Mouse (Mus musculus) hindlimb bud, embryonic 11.5 days (tissue): ENCODE measurements at regions not wholly inside any gene's neighbourhood (a gene's known extent, or its start where the extent isn't known, plus 50 kb on each side); places are given as distances from the start of the nearest gene placed in this dataset.

Experiments
- DNase-seq: peaks from one replicate; pipeline ENCODE4 v3.0.0-alpha.2; 2012; ENCODE audit warnings: low read depth, low spot score; ENCODE audit errors: extremely low spot score

DNA sequence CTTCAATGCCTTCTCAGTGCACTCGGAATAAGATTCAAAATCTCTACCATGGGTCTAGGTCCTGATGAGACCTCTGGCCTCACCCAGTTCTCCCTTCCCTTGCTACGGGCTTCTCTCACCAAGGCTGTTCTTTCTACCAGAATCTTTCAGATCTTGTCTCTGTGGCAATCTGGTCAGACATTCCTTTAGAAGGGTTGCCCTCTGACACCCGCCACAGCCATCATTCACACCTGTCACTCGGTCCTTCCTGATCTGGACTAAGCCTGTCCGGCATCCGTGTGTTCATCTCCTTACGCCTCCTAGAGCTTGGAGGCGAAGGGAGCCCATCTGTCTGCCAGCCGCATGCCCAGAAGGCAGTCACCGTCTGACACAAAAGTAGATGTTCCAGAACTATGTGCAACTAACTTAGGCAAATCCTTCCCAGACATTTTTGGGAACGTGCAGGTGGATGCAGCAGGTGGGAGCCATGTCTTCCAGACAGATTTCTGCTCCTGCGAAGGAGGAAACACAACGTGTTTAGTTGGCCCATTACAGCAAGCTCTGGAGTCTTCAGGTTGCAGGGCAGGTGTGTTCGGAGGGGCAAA is 77.7 kb downstream of the Fam76b start:
- DNase-seq, result no peak

DNA sequence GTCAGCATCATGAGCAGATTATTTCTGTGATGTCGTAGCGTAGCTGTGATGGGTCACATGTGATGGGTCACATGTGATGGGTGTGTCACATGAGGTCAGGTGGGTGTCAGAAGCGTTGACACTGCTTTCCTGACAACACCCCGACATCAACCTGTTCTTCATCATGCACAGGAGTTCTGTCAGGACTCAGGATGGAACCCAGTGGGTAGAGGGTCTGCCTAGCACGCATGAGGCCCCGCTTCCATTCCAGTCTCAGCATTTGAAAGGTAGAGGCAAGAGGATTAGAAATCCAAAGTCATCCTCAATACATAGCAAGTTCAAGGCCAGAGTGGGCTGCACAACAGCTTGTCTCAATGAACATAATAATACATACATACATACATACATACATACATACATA is 79.2 kb downstream of the Fam76b start:
- no peak for DNase-seq

DNA sequence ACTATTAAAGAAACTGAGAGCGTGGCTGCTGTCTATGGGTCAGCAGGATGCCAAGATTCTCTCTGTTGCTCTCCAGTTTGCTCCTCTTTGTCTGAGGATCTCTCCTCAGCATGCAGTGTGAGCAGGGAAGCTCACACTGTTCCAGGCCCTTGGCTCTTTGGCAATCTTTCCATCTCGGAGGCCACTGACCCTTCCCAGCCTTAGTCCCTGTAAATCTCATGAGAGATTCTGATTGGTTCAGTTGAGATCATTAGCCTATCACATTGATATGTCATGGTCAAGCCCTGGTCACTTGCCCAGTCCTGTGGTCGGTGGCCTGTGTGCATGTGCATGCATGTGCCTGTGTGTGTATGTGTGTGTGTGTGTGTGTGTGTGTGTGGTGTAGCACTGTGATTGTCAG is 82.1 kb downstream of the Fam76b start:
- DNase-seq, result no peak

DNA sequence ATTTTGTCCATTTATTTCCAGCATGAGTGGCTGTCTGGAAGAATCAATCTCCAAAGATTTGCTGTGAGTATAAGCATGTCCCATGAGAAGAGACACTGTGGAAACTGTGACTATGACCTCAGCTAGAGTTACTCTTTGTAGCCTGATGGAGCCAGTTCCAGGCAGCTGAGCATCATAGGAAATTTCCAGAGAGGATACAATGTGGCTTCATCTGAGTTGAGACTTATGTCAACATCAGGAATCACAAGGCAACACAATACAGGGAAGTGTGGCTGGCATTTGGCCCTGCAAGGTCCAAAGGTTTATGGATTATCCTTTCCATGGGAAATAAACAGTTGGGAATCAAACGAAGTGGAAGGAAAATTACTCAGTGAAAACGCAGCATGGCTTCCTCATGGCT is 82.6 kb downstream of the Fam76b start:
- DNase-seq, result no peak

DNA sequence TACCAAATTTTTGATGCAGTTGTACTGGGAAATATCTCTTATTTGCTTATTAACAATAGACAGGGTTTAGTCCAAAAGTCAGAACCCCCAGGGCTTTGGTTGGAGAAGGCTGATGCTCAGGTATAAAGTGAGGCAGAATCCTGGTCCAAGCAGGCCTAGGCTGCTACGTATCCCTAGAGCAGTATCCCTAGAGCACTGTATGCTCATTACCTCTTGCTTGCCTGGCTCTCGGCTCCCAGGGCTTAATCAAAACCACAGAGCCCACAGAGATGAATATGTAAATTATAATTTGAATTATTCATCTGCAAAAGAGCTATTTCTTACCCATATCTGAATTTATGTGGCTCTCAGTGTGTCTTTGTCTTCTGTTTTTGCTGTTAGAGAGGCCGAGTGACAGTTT is 85.9 kb downstream of the Fam76b start:
- no peak for DNase-seq

DNA sequence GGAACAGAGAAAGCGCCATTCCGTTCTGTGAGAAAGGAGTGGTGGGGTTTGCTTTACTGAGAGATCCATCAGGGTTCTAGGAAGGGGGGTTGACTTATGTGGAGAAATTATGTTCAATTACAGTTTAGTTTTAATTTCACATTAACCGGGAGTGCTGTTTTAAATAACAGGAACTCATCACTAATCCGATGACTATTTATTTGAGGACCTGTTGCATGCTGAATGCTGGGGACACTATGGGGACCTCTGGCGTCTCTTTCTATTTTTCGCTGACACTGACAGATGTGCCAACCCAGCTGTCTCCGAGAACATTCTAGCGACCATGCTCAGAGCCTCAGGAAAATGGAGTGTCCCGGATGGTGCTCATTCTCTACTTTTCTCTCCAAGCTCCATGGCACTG is 86.6 kb downstream of the Fam76b start:
- no peak for DNase-seq

DNA sequence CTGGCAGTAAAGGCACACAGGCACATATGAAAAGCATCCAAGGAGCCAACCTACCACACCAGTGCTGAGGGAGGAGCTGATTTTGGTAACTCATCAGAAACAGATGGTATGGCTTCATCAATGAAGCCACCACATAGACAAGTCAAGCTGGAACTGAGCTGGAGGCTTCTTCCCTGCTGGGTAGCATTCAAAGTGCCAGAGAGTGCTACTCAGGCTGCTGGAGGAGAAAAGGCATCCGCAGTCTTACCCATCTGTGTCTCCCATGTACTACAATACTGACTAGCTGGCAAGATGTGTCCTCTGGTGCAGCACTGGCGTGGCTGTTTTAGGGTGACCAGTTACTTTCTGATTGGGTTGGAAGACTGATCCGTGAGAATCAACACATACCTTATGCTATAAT is 87.3 kb downstream of the Fam76b start:
- no peak for DNase-seq

DNA sequence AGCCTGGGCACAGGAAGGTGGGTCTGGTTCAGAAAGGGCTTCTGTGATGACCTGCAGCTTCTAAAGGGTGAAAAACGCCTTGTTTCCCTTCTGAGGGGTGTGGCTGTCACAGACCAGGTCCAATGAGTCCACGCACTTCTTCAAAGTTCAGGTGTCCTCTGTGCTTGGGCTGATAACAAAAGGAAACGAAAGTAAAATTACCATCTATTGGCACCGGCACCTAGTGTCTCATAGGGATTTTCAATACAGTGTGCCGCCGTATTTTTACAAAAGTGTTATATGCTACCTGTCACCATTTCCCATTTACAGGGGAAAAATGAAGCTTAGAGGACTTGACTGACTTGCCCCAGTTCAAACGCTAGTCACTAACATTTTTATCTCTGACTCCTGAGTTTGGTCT is 89.3 kb downstream of the Fam76b start:
- no peak for DNase-seq

DNA sequence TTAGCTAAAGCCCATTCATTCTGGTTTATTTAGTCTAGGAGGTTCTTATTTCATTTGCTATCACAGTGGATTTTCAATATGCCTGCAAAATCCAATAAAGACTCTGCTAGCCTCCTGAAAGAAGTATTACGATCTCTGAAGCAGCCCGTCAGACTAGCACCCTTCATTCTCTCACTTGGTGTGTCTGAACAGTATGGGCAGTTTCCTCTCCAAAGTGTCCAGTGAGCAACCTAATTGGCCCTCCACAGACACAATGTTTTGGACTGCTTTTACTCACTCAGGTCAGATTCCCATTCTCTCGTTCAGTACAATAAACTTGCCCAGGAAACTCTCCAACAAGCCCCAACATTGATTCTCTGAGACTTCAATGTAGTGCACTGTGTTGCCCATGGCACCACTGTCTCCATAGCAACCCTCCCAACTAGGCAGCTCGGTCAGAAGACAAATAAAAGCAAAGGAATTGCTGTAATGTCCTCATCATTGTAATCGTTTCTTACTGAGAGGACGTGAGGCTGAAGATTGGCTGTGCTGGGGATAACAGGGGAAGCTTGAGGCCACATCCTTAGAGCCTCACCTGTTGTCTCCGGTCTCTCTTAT is 91.2 kb downstream of the Fam76b start:
- DNase-seq, result no peak

DNA sequence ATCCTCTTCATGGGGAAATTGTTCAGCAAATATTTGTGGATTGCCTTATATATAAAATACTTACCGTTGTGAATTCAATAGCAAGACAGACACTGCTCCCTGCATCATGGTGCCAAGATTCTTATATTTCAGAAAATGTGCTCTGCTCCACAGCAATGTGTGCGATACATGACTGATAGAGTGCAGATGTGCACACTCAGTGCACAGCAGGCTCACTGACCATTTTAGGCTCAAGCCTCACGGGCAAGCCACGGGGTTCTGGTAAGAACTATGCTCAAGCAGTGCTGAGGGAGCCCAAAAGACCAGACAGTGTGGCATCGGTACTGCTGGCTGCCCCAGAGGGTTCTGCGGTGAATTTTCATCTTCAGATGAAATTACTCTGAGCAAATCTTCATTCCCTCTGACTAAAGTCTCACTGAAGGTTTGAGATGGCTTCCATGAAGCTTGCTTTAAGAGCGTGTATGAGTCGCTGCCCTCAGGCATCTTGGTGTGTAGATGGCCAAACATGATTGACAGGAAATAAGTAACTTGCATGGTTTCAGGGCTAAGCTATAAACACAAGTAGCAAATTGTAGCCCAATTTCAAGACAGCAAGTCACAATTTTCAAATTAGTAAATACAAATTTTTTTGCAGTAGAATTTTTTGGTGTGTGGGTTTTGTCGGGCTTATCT is 92.4 kb downstream of the Fam76b start:
- no peak for DNase-seq

DNA sequence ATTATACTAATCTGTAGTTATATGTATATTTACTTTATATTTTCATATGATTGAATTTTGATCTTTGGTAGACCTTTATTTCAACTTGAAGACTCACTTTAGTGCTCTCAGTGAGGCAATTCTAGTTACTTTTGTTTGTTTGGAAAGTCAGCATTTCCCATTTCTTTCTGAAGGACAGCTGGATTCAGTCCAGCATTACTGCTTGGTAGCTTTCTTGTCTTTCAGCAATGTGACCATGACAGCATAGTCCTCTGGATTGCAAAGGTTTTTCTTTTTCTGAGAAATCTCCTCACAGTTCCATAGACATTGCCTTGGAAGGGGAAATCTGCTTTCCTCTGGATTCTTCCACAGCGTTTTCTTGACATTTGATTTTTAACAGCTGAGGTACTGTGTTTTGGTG is 93.1 kb downstream of the Fam76b start:
- DNase-seq, result no peak

DNA sequence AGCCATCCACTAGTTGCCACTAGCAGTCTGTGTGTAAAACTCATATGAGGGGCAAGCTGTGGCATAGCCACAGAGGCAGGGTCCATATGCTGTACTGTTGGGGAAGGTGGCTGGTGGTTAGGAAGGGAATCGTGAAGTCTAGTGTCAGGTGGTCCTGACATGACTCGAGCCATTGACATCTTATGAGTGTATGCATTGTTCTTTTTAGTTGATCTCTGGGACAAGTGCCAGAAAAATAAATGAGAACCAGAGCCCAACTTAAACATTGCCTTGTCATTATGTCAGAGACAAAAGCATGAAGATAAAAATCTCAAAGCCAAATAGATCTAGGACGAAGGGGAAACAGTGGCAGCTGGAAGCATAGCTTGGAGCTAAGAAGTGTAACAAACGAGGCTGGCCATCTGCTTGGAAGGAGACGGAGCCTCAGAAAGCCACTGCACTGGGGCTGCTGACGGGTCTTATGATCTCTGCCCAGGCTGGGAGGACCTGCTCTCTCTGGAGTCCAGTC is 104.5 kb downstream of the Fam76b start:
- DNase-seq, result no peak

DNA sequence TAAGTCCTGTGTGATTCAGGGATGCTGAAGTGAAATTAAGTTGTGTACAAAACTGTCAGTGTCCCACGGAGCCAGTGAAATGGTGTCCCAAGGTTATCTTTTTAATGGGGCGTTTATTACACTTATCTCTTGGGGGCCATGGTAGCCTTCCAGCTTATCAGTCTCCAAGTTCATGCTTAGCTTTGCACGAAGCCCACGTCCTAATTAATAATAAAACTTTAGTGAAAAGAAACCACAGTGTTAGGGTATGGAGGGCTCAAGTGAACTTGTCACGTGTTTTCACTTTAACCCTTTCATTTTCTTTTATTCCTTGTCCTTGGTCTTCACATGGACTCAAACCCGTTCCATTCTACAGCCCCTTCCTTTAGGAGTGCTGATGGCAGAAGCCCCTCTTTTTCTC is 105.9 kb downstream of the Fam76b start:
- no peak for DNase-seq

DNA sequence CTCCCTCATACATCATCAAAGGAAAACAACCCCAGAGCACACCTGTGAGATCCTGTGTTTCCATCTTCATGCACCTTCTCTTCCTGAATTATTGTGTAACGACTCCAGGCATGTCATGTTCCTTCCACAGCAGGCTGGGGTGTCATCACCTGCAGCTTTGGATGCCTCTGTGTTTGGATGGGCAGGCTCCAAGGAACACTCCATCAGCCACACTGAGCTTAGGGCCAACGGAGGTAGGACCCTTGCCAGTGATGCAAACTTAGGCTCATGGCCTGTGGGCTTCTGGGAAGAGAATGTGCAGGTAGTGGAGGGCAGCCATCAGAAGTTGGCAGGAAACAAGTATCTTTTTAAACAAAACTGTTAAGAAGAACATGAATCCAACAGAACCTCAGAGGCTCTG is 109.8 kb downstream of the Fam76b start:
- no peak for DNase-seq

DNA sequence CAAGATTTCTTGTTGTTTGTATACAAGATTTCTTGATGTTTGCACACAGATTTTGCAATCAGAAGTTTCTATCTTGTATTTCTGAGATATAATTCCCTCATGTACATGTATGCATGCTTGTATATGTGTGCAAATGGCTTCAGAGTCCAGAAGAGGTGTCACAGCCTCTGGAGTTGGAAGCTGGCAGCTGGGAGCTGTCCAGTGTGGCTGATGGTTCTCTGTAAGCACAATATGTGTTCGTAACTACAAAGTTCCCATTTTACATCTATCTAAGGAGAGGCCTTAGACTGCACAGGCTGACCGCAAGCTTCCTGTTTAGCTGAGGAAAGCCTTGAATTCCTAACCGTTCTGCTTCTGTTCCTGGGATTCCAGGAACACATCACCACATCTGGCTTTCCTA is 119.0 kb downstream of the Fam76b start:
- no peak for DNase-seq

DNA sequence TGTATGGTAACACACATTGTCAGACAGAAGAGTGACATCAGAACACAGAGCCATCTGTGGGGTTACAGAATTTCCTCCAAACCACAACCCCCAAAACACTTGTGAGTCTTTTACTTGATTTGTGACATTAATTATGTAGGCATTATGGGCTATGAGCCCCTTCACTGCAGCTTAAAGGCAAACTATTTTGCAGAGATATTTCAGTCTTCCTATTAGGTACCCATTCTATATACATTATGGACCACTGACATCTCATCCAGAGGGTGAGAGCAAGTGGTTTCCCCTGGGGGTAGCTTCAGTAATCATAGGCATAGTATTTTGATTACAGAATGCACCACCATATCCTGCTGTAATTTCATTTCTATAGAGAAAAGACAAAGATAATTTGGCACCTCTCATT is 124.6 kb downstream of the Fam76b start:
- DNase-seq, result no peak

DNA sequence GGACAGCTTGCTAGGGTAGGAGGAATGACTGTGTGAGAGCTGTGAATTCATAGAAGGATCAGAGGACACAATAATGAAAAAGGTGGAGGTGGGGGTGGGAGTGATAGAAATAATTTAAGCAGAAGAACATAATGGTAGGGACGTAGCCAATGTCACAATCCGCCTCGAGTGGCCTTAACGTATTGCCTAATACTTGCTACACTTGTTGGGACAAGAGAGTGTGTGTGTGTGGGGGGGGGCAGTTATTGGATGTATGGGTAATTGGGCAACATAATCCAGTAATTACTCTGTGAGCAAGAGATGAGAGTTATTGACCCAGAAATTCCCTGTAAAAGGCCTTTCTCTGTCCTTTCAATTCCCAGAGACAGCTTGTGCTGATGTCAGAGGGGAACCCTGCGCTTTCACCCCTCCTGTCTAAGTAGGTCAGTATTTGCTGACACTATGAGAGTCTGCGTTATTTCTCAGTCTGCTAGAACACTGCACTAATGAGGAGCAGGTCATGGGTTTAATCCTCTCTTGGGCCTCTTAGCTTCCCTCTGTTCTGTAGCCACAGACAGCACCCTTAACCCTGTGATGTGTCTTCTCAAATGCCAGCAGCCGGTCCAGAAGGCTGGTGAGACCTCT is 135.7 kb downstream of the Fam76b start:
- DNase-seq, result no peak

DNA sequence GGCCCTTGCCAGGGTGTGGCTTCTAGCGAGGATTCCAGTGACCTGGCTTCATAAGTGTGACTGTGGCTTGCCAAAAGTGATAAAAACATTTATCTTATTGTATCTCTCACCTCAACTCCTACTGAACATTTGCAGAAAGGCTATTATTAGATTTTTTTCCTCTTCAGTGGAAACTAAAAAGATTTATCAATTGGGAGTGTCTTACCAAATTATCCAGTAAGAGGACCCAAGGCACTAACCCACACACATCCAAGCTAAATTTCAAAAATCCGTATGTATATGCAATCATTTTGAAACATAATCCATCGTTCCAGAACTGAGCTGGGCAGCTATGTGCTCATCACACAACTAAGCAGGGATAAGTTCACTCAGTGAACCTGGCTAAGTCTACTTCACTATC is 136.3 kb downstream of the Fam76b start:
- no peak for DNase-seq

DNA sequence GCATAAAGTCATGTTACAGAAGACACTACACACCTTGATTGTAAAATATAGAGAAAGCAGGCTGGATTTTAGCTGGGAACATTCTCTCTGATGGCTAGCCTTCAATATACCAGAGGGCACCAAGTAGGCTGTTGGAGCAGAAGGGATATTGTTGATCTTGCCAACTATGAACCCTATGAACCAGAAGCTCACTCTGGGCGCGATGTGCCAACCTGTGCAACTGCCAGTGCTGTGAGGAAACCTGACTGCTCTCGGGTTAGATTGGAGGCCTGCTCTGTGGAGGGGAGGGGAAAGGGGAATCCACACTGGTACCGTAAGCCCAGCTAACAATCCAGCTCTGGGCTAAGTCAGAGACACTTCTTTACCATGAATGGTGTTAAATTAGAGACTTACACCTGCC is 136.7 kb downstream of the Fam76b start:
- no peak for DNase-seq

DNA sequence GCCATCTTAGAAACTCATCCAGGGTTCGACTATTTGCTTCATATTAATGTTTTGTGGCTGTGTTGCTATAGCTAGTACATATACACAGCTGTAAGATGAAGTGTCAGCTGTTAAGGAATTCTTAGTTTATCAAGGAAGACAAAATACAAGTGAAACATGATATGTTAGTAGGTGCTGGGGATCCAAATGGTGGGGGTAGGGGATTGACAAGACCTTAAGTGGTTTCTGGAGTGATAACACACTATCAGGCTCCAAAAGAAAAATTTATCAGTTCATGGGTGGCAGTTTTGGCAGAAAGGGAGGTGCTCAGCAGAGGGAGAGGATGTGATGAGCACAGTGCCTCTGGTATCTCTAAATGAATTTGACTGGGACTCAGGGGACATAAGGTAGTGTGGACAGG is 138.7 kb downstream of the Fam76b start:
- no peak for DNase-seq

DNA sequence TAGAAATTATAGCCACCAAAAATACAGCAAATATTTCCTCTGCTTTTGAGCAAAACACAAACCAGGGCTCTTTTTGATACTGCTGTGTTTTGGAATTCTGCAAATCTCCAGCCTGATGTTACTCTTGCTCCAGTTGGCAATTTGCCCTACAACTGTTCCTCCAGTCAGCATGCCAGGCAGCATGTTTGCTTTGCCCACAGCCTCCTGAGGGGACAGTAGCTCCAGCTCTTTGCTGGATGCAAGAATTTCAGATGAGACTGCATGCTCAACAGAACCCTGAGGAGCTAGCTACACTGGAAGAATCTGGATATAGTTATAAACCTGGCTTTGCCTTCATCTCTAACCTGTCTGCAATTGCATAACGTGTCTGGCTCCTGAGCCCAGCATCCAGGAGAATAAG is 141.7 kb downstream of the Fam76b start:
- no peak for DNase-seq

DNA sequence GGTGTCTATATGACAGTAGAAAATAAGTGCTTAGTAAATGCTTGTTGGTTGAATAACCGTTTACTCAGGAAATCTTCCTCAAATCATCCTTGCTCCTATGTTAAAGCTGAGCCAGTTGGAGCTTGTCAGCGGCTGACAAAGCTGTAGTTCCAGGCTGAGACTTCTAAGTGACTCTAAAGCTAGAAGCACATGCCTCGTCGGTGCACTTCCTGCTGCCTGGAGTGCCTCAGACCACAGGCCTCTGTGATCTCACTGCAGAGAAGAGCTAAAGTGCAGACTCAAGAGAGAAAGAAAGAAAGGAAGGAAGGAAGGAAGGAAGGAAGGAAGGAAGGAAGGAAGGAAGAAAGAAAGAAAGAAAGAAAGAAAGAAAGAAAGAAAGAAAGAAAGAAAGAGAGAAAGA is 146.1 kb downstream of the Fam76b start:
- DNase-seq, result no peak
